In the genomic region with DNA sequence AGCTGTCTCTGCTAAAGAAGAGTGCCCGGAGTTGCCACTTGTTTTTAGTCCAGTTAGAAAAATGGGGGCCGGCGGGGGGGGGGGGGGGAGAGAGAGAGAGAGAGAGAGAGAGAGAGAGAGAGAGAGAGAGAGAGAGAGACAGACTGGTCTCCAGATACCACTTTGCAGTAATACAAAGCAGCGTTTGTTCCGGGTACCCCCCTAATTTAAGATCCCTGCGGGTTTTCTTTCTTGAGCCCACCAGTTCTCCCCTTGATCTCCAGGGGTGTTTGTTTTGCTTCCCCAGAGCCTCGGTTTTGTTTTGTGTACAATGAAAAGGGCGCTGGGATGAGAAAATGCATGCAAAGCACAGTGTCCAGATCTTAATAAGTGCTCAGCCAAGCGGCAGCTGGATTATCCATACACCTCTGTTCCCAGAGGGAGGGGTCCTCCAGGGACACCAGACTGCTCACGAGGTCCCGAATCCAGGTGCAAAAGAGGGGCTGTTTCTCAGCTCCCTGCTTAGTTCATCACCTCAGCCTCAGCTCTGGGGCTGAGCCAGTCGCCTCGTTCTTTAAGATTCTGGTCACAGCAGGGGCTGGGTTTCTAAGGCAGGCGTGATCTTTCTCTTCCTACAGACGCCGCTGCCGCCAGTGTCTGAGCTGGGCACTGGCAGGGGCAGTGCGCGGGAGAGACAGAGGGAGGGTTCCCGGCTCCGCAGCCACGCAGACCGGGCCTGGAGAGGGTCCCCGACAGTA, we compare ENCODE assay signal across 7 mouse cellular contexts. TPM values are rescaled to one million over a fixed set of nuclear protein-coding genes. Genes with fewer than 3 reads are reported as not detected.
DNase-seq lines count a peak whose midpoint lies in the region; ATAC-seq lines count a peak whose summit lies in the region.

TSS of gene Frmpd3 (plus strand) at position 608 of the 737 bp plus-strand sequence.

- H3K27ac ChIP-seq in embryonic facial prominence, embryonic 11.5 days (replicated peaks; ENCODE audit: low read depth, low read length) = no peak within 1 kb of the TSS
- H3K27ac ChIP-seq in limb, embryonic 10.5 days = peak within 1 kb of the TSS; percentile 70

- no peaks in the 10 kb centered on the region for H3K4me1 ChIP-seq in embryonic facial prominence, embryonic 11.5 days (ENCODE audit: control insufficient read depth, insufficient read depth, low read length)
- H3K4me1 ChIP-seq in limb, embryonic 10.5 days = peaks cover 8% of the 10 kb centered on the region; the same call in 1 of the 2 replicates

- no peak for DNase-seq in layer of hippocampus, adult 8-10 months (ENCODE audit: low spot score in 2 of 2)
- no peak for DNase-seq in layer of hippocampus, adult 11-12 months (ENCODE audit: low spot score)
- peak; percentile 30 for DNase-seq in embryonic facial prominence, embryonic 11.5 days (ENCODE audit: low spot score)
- DNase-seq in limb, embryonic 10.5 days (ENCODE audit: low spot score) = peak; percentile 39
- peak; percentile 10 for DNase-seq in right cerebral cortex, postnatal 25 days
- no peak for DNase-seq in thymus, postnatal 4 days

- WGBS in embryonic facial prominence, embryonic 11.5 days = 18% methylated on average over 23 of the region's 24 CpGs
- 10% methylated on average over 22 of the region's 24 CpGs for WGBS in limb, embryonic 10.5 days

- H3K27me3 ChIP-seq in embryonic facial prominence, embryonic 11.5 days (ENCODE audit: control insufficient read depth, insufficient read depth, low read length) = peaks cover 6% of the 10 kb centered on the region; the same call in 1 of the 2 replicates
- peaks cover 97% of the 10 kb centered on the region for H3K27me3 ChIP-seq in limb, embryonic 10.5 days (ENCODE audit: low read depth, poor library complexity, severe bottlenecking)

- no peaks in the 10 kb centered on the region for H3K9me3 ChIP-seq in embryonic facial prominence, embryonic 11.5 days (replicated peaks; ENCODE audit: control insufficient read depth, low read length)
- H3K9me3 ChIP-seq in limb, embryonic 10.5 days (replicated peaks) = no peaks in the 10 kb centered on the region

- peak within 1 kb of the TSS; percentile 57 for H3K4me2 ChIP-seq in embryonic facial prominence, embryonic 11.5 days (ENCODE audit: low read depth, low read length)

- peak within 1 kb of the TSS; percentile 50 for H3K9ac ChIP-seq in embryonic facial prominence, embryonic 11.5 days (replicated peaks; ENCODE audit: low read length)

- ATAC-seq in embryonic facial prominence, embryonic 11.5 days (replicated peaks; ENCODE audit: insufficient number of reproducible peaks, low FRiP score, low TSS enrichment, low read depth) = peak; percentile 81; the same call in 1 of the 2 replicates
- peak; percentile 49 to 58; a peak in 3 of 4 replicates for ATAC-seq in hematopoietic stem cell, adult 5-6 weeks (replicated peaks in 1 of 2; ENCODE audit: insufficient read depth in 1 of 2, low FRiP score in 2 of 2, low TSS enrichment in 1 of 2, low read depth in 1 of 2, poor library complexity in 2 of 2, severe bottlenecking in 2 of 2)

- H3K36me3 ChIP-seq in embryonic facial prominence, embryonic 11.5 days (replicated peaks; ENCODE audit: control insufficient read depth, insufficient read depth, low read depth, low read length) = no peaks in the 10 kb centered on the region
- H3K36me3 ChIP-seq in limb, embryonic 10.5 days = no peaks in the 10 kb centered on the region

- peak within 1 kb of the TSS; percentile 31 for H3K4me3 ChIP-seq in embryonic facial prominence, embryonic 11.5 days (ENCODE audit: low read depth, low read length)
- peak within 1 kb of the TSS; percentile 50 for H3K4me3 ChIP-seq in limb, embryonic 10.5 days

RNA-seq across cellular contexts. Expression of gene Frmpd3, which starts in this region (rescaled TPM):
- total RNA-seq in layer of hippocampus, adult 8-10 months (2022) = 10 to 100 TPM; 26.4 to 36.7 (median 28.3) TPM
- 0.56 and 0.62 TPM in 2 replicates for polyA plus RNA-seq in embryonic facial prominence, embryonic 11.5 days (2014; fragmentation: Nextera tagmentation; extraction: Ambion mirVana)
- not detected in 2 replicates for total RNA-seq in hematopoietic stem cell, adult 5-6 weeks (2017)
- 0.13 and 0.21 TPM in 2 replicates for polyA plus RNA-seq in limb, embryonic 10.5 days (2016; fragmentation: Nextera tagmentation; extraction: Ambion mirVana)

Comparison
In these comparisons a context has a peak if more than half of its experiments do, and no peak if none do; other contexts are left out.
1. RNA of gene Frmpd3 (total RNA-seq): 26.4 to 36.7 TPM in layer of hippocampus, adult 8-10 months; not detected in hematopoietic stem cell, adult 5-6 weeks; every median in the first group is over 10 times any median in the second.
2. Peak in DNase-seq, ATAC-seq, H3K4me3 ChIP-seq, H3K9ac ChIP-seq and H3K4me2 ChIP-seq in embryonic facial prominence, embryonic 11.5 days; RNA of the gene not detected or under 1 TPM.
3. Peak in ATAC-seq in hematopoietic stem cell, adult 5-6 weeks; RNA of the gene not detected or under 1 TPM.
4. Peak in DNase-seq, H3K4me3 ChIP-seq and H3K27ac ChIP-seq in limb, embryonic 10.5 days; RNA of the gene not detected or under 1 TPM.